Mouse (Mus musculus): ENCODE results near the gene Dlx5. TPM values are rescaled to one million over a fixed set of nuclear protein-coding genes. Genes with fewer than 3 reads are reported as not detected.

Gene Dlx5
- polyA plus RNA-seq, 1 experiment from 2014 or later, result not detected

GRCm38 (mm10) chr6:6857766-6858165, 24.1 kb downstream of the Dlx5 start:
- no peak overlapping the region for H3K27ac ChIP-seq (ENCODE audit: low read depth, low read length)
- H3K9ac ChIP-seq (replicated peaks; ENCODE audit: low read depth, low read length), result no peak overlapping the region
- no peaks in the 10 kb centered on the region for H3K4me1 ChIP-seq (ENCODE audit: control insufficient read depth, insufficient read depth, low read length)
- peaks cover 70% of the 10 kb centered on the region for H3K27me3 ChIP-seq (ENCODE audit: control insufficient read depth, insufficient read depth, low read length)
- H3K4me2 ChIP-seq (ENCODE audit: low read depth, low read length), result no peak overlapping the region
- no peaks in the 10 kb centered on the region for H3K36me3 ChIP-seq (ENCODE audit: control insufficient read depth, insufficient read depth, low read length)
- H3K4me3 ChIP-seq (ENCODE audit: low read depth, low read length), result no peak overlapping the region
- WGBS, result 9% methylated on average over 2 of the region's 2 CpGs
- H3K9me3 ChIP-seq (ENCODE audit: control insufficient read depth, low read length), result no peaks in the 10 kb centered on the region
- ATAC-seq (ENCODE audit: low read depth), result no peak

GRCm38 (mm10) chr6:6856881-6857280, 25.0 kb downstream of the Dlx5 start:
- no peak overlapping the region for H3K4me3 ChIP-seq (ENCODE audit: low read depth, low read length)
- 3% methylated on average over 4 of the region's 4 CpGs for WGBS

GRCm38 (mm10) chr6:6856316-6856715, 25.6 kb downstream of the Dlx5 start:
- no peaks in the 10 kb centered on the region for H3K4me1 ChIP-seq (ENCODE audit: control insufficient read depth, insufficient read depth, low read length)
- no peak overlapping the region for H3K9ac ChIP-seq (replicated peaks; ENCODE audit: low read depth, low read length)
- no peak overlapping the region for H3K27ac ChIP-seq (ENCODE audit: low read depth, low read length)
- no peak overlapping the region for H3K4me3 ChIP-seq (ENCODE audit: low read depth, low read length)
- no peaks in the 10 kb centered on the region for H3K9me3 ChIP-seq (ENCODE audit: control insufficient read depth, low read length)
- H3K27me3 ChIP-seq (ENCODE audit: control insufficient read depth, insufficient read depth, low read length), result peaks cover 77% of the 10 kb centered on the region
- no peak for ATAC-seq (ENCODE audit: low read depth)
- no peak overlapping the region for H3K4me2 ChIP-seq (ENCODE audit: low read depth, low read length)
- H3K36me3 ChIP-seq (ENCODE audit: control insufficient read depth, insufficient read depth, low read length), result no peaks in the 10 kb centered on the region
- 1% methylated on average over 20 of the region's 20 CpGs for WGBS

More at GRCm38 (mm10) chr6:6856881-6857280, 25.0 kb downstream of the Dlx5 start:
- Histone ChIP-seq H3K4me1 (ENCODE audit: control insufficient read depth, insufficient read depth, low read length) (no peaks in the 10 kb centered on the region), H3K9ac (replicated peaks; ENCODE audit: low read depth, low read length) (no peak overlapping the region), H3K36me3 (ENCODE audit: control insufficient read depth, insufficient read depth, low read length) (no peaks in the 10 kb centered on the region), H3K27ac (ENCODE audit: low read depth, low read length) (no peak overlapping the region), H3K4me2 (ENCODE audit: low read depth, low read length) (no peak overlapping the region), H3K27me3 (ENCODE audit: control insufficient read depth, insufficient read depth, low read length) (peaks cover 72% of the 10 kb centered on the region), H3K9me3 (ENCODE audit: control insufficient read depth, low read length) (no peaks in the 10 kb centered on the region)
- ATAC-seq (ENCODE audit: low read depth), result no peak

GRCm38 (mm10) chr6:6855746-6856185, 26.1 kb downstream of the Dlx5 start:
- no peak for ATAC-seq (ENCODE audit: low read depth)
- Histone ChIP-seq H3K27me3 (ENCODE audit: control insufficient read depth, insufficient read depth, low read length) (peaks cover 81% of the 10 kb centered on the region), H3K36me3 (ENCODE audit: control insufficient read depth, insufficient read depth, low read length) (no peaks in the 10 kb centered on the region), H3K4me1 (ENCODE audit: control insufficient read depth, insufficient read depth, low read length) (no peaks in the 10 kb centered on the region), H3K4me2 (ENCODE audit: low read depth, low read length) (no peak overlapping the region), H3K9me3 (ENCODE audit: control insufficient read depth, low read length) (no peaks in the 10 kb centered on the region), H3K27ac (ENCODE audit: low read depth, low read length) (no peak overlapping the region), H3K9ac (replicated peaks; ENCODE audit: low read depth, low read length) (no peak overlapping the region), H3K4me3 (ENCODE audit: low read depth, low read length) (no peak overlapping the region)
- WGBS, result under 1% methylated on average over 10 of the region's 10 CpGs

- Histone ChIP-seq H3K36me3 (ENCODE audit: control insufficient read depth, insufficient read depth, low read length) (no peaks in the 10 kb centered on the region), H3K9me3 (ENCODE audit: control insufficient read depth, low read length) (no peaks in the 10 kb centered on the region), H3K4me1 (ENCODE audit: control insufficient read depth, insufficient read depth, low read length) (no peaks in the 10 kb centered on the region), H3K4me3 (ENCODE audit: low read depth, low read length) (no peak overlapping the region), H3K27ac (ENCODE audit: low read depth, low read length) (no peak overlapping the region), H3K4me2 (ENCODE audit: low read depth, low read length) (no peak overlapping the region), H3K27me3 (ENCODE audit: control insufficient read depth, insufficient read depth, low read length) (peaks cover 80% of the 10 kb centered on the region), H3K9ac (replicated peaks; ENCODE audit: low read depth, low read length) (no peak overlapping the region)
- ATAC-seq (ENCODE audit: low read depth), result no peak
- 1% methylated on average over 25 of the region's 25 CpGs for WGBS
These were observed 26.8 kb downstream of the Dlx5 start for GRCm38 (mm10) chr6:6854902-6855745.

- peaks cover 75% of the 10 kb centered on the region for H3K27me3 ChIP-seq (ENCODE audit: control insufficient read depth, insufficient read depth, low read length)
- H3K36me3 ChIP-seq (ENCODE audit: control insufficient read depth, insufficient read depth, low read length), result no peaks in the 10 kb centered on the region
- H3K4me2 ChIP-seq (ENCODE audit: low read depth, low read length), result no peak overlapping the region
- no peak overlapping the region for H3K27ac ChIP-seq (ENCODE audit: low read depth, low read length)
- no peaks in the 10 kb centered on the region for H3K4me1 ChIP-seq (ENCODE audit: control insufficient read depth, insufficient read depth, low read length)
- H3K9ac ChIP-seq (replicated peaks; ENCODE audit: low read depth, low read length), result no peak overlapping the region
- no peak for ATAC-seq (ENCODE audit: low read depth)
- no peaks in the 10 kb centered on the region for H3K9me3 ChIP-seq (ENCODE audit: control insufficient read depth, low read length)
- WGBS, result 2% methylated on average over 9 of the region's 9 CpGs
- H3K4me3 ChIP-seq (ENCODE audit: low read depth, low read length), result no peak overlapping the region
These were observed 27.7 kb downstream of the Dlx5 start for GRCm38 (mm10) chr6:6854176-6854575.

- H3K4me3 ChIP-seq (ENCODE audit: low read depth, low read length), result no peak overlapping the region
- H3K9me3 ChIP-seq (ENCODE audit: control insufficient read depth, low read length), result no peaks in the 10 kb centered on the region
- ATAC-seq (ENCODE audit: low read depth), result no peak
- no peaks in the 10 kb centered on the region for H3K4me1 ChIP-seq (ENCODE audit: control insufficient read depth, insufficient read depth, low read length)
- peaks cover 74% of the 10 kb centered on the region for H3K27me3 ChIP-seq (ENCODE audit: control insufficient read depth, insufficient read depth, low read length)
- H3K36me3 ChIP-seq (ENCODE audit: control insufficient read depth, insufficient read depth, low read length), result no peaks in the 10 kb centered on the region
- no peak overlapping the region for H3K9ac ChIP-seq (replicated peaks; ENCODE audit: low read depth, low read length)
- no peak overlapping the region for H3K4me2 ChIP-seq (ENCODE audit: low read depth, low read length)
- WGBS, result 24% methylated on average over 3 of the region's 3 CpGs
- H3K27ac ChIP-seq (ENCODE audit: low read depth, low read length), result no peak overlapping the region
These were observed 28.9 kb downstream of the Dlx5 start for GRCm38 (mm10) chr6:6852944-6853343.

- H3K9me3 ChIP-seq (ENCODE audit: control insufficient read depth, low read length), result no peaks in the 10 kb centered on the region
- H3K9ac ChIP-seq (replicated peaks; ENCODE audit: low read depth, low read length), result no peak overlapping the region
- no peak overlapping the region for H3K27ac ChIP-seq (ENCODE audit: low read depth, low read length)
- H3K4me2 ChIP-seq (ENCODE audit: low read depth, low read length), result no peak overlapping the region
- no peaks in the 10 kb centered on the region for H3K36me3 ChIP-seq (ENCODE audit: control insufficient read depth, insufficient read depth, low read length)
- 2% methylated on average over 10 of the region's 10 CpGs for WGBS
- ATAC-seq (ENCODE audit: low read depth), result no peak
- no peaks in the 10 kb centered on the region for H3K4me1 ChIP-seq (ENCODE audit: control insufficient read depth, insufficient read depth, low read length)
- H3K4me3 ChIP-seq (ENCODE audit: low read depth, low read length), result no peak overlapping the region
- H3K27me3 ChIP-seq (ENCODE audit: control insufficient read depth, insufficient read depth, low read length), result peaks cover 66% of the 10 kb centered on the region
These were observed 30.7 kb downstream of the Dlx5 start for GRCm38 (mm10) chr6:6851166-6851565.

GRCm38 (mm10) chr6:6850324-6851060, 31.4 kb downstream of the Dlx5 start:
- Histone ChIP-seq H3K4me1 (ENCODE audit: control insufficient read depth, insufficient read depth, low read length) (no peaks in the 10 kb centered on the region), H3K27ac (ENCODE audit: low read depth, low read length) (no peak overlapping the region), H3K4me2 (ENCODE audit: low read depth, low read length) (no peak overlapping the region), H3K27me3 (ENCODE audit: control insufficient read depth, insufficient read depth, low read length) (peaks cover 62% of the 10 kb centered on the region), H3K4me3 (ENCODE audit: low read depth, low read length) (no peak overlapping the region), H3K36me3 (ENCODE audit: control insufficient read depth, insufficient read depth, low read length) (no peaks in the 10 kb centered on the region), H3K9me3 (ENCODE audit: control insufficient read depth, low read length) (no peaks in the 10 kb centered on the region), H3K9ac (replicated peaks; ENCODE audit: low read depth, low read length) (no peak overlapping the region)
- ATAC-seq (ENCODE audit: low read depth), result peak; percentile 22; the same call in 1 of the 2 replicates
- WGBS, result 2% methylated on average over 26 of the region's 26 CpGs
